Mouse (Mus musculus) ES-E14 (cell line): ENCODE data around the gene Snrk. TPM values are rescaled to one million over a fixed set of nuclear protein-coding genes. Genes with fewer than 3 reads are reported as not detected.

Experiments
- DNase-seq: peaks from one replicate; pipeline ENCODE4 v3.0.0-alpha.2; 2013; ENCODE audit warnings: low read depth, low spot score
- H3K27ac ChIP-seq: 2 replicates; pipeline ENCODE4 v1.5.1; 2012; ENCODE audit warnings: low read depth, mild to moderate bottlenecking, low read length, moderate library complexity, mixed read lengths; ENCODE audit not compliant: poor library complexity, insufficient read depth, severe bottlenecking
- H3K36me3 ChIP-seq: 2 replicates; pipeline ENCODE4 v1.6.1; 2012; ENCODE audit warnings: mild to moderate bottlenecking, low read length, moderate library complexity, mixed read lengths; ENCODE audit not compliant: control insufficient read depth, poor library complexity, insufficient read depth, severe bottlenecking
- H3K4me1 ChIP-seq, 2 experiments: fragments of 150-350 bp in 1 of 2; sonication (generic) in 1 of 2; 2 replicates each; pipeline ENCODE4 v1.6.1; 2012; ENCODE audit warnings: low read length in 2 of 2, mild to moderate bottlenecking in 1 of 2, mixed read lengths in 1 of 2; ENCODE audit not compliant: control insufficient read depth in 2 of 2, insufficient read depth in 2 of 2, poor library complexity in 1 of 2
- H3K4me3 ChIP-seq, 2 experiments: fragments of 150-350 bp in 1 of 2; sonication (generic) in 1 of 2; 2 replicates each; pipeline ENCODE4 v1.5.1; 2012; ENCODE audit warnings: low read length in 2 of 2, low read depth in 1 of 2, mild to moderate bottlenecking in 1 of 2, mixed read lengths in 1 of 2; ENCODE audit not compliant: insufficient read depth in 1 of 2, poor library complexity in 1 of 2, severe bottlenecking in 1 of 2
- H3K9ac ChIP-seq: 2 replicates; pipeline ENCODE4 v1.6.1; 2012; ENCODE audit warnings: low read depth, mild to moderate bottlenecking, low read length, mixed read lengths; ENCODE audit not compliant: poor library complexity, insufficient read depth, severe bottlenecking
- H3K9me3 ChIP-seq: fragments of 150-350 bp; sonication (generic); 2 replicates; pipeline ENCODE4 v1.6.1; 2012; ENCODE audit warnings: low read depth, mild to moderate bottlenecking, low read length; ENCODE audit not compliant: control insufficient read depth, insufficient read depth
- CHD2 ChIP-seq: IDR thresholded peaks from 2 replicates; pipeline ENCODE4 v1.6.1; 2014; ENCODE audit warnings: mild to moderate bottlenecking, low read depth, low read length, inconsistent platforms
- HCFC1 ChIP-seq: IDR thresholded peaks from 2 replicates; pipeline ENCODE4 v1.6.1; 2012; ENCODE audit warnings: low read length, inconsistent platforms, borderline replicate concordance; ENCODE audit not compliant: insufficient read depth
- MAFK ChIP-seq: IDR thresholded peaks from 2 replicates; pipeline ENCODE4 v1.6.1; 2014; ENCODE audit warnings: mild to moderate bottlenecking, low read depth, low read length, inconsistent platforms; ENCODE audit not compliant: insufficient read depth
- ZC3H11A ChIP-seq: IDR thresholded peaks from 2 replicates; pipeline ENCODE4 v1.6.1; 2012; ENCODE audit warnings: low read depth, mild to moderate bottlenecking, inconsistent platforms, low read length, borderline replicate concordance
- ZNF384 ChIP-seq: IDR thresholded peaks from 2 replicates; pipeline ENCODE4 v1.6.1; 2012; ENCODE audit warnings: low read depth, low read length, inconsistent platforms
- in situ Hi-C, 2 experiments: fragments of 600-800 bp; cut with MboI; formaldehyde crosslinking; loops; one replicate each; pipeline ENCODE4 v1.15.1; 2025; ENCODE audit warnings: low sequenced_read_pairs in 2 of 2, inconsistent platforms in 1 of 2; ENCODE audit not compliant: unreplicated experiment in 2 of 2
- total RNA-seq: library from RNA; depleted of rRNA; stranded (reverse); fragments of 300-350 nt; gene quantifications from 2 replicates; pipeline ENCODE4 v1.2.3, GENCODE M21; 2012

The Snrk gene
- total RNA-seq, 1 experiment = 10.0 TPM

DNA sequence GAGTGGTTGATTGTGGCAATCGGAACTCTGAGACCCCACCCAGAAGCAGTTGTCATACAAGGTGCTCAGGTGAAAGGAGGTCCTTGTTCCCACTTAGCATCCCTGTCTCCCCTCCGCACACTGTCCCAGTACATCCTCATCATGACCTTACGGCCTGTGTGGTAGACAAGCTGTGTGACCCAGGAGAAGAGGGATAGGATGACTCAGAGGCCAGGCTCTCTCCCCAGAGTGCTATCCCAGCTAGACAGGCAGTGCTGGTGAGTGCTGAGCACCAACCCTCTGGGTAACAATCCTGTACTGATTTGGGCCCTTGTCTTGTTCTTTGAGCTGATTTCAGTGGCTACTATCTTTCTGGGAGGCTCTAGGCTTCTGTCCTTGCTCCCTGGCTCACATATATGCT lies 81.6 kb downstream of the Snrk start:
- in situ Hi-C loops = no loop called here
- H3K4me1 ChIP-seq = peaks cover 0 to 11% of the 10 kb centered on the region in 2 experiments; a peak in 1 of 4 replicates
- H3K27ac ChIP-seq = no peak overlapping the region
- no peak for TF ChIP-seq ZC3H11A
- TF ChIP-seq CHD2 = no peak
- no peak for TF ChIP-seq MAFK
- no peak for TF ChIP-seq HCFC1
- TF ChIP-seq ZNF384 = no peak
- H3K4me3 ChIP-seq = no peak overlapping the region
- H3K9ac ChIP-seq = no peak overlapping the region
- DNase-seq = no peak
- H3K9me3 ChIP-seq = no peaks in the 10 kb centered on the region
- H3K36me3 ChIP-seq = no peaks in the 10 kb centered on the region

DNA sequence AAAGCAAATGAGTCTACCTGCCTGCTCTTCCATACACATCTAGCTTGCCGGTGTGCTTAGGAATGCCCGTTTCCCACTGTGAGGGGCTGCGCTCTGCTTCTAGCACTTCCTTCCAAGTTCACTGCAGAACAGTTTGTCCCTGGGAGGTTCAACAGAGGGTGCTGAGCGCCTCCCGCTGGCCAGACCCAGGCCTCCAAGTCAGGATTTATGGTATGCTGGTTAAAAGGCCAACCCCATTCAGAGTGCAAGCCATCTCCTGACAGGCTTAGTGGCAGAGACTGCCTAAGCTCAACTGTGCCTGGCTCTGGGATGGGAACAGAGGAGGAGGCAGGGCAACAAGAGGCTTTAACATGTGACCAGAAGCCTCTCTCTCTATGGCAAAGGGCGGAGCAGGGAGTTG lies 82.2 kb downstream of the Snrk start:
- H3K36me3 ChIP-seq = no peaks in the 10 kb centered on the region
- no peak overlapping the region for H3K9ac ChIP-seq
- H3K9me3 ChIP-seq = no peaks in the 10 kb centered on the region
- H3K4me3 ChIP-seq = no peak overlapping the region
- H3K27ac ChIP-seq = no peak overlapping the region
- TF ChIP-seq ZNF384 (no peak), CHD2 (no peak), MAFK (no peak), ZC3H11A (no peak), HCFC1 (no peak)
- in situ Hi-C loops = no loop called here
- peaks cover 0 to 11% of the 10 kb centered on the region in 2 experiments; a peak in 1 of 4 replicates for H3K4me1 ChIP-seq
- DNase-seq = peak; percentile 62

DNA sequence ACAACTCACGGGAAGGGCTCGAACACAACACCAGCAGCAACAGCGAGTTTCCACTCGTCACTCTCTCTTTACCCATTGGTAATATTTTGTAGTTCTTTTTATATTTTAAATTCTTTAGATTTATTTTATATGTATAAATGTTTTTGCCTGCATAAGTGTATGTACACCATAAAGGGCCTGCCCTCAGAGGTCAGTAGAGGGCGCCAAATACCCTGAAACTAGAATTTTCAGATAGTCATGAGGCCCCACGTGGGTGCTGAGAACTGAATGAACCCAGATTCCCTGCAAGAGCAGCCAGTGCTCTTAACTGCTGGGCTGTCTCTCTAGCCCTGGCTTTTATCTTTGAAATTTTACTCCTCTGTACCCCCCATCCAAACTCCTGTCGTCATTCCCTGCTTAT lies 87.4 kb downstream of the Snrk start:
- TF ChIP-seq ZC3H11A = no peak
- TF ChIP-seq MAFK = no peak
- no peak for TF ChIP-seq HCFC1
- TF ChIP-seq ZNF384 = no peak
- TF ChIP-seq CHD2 = no peak

DNA sequence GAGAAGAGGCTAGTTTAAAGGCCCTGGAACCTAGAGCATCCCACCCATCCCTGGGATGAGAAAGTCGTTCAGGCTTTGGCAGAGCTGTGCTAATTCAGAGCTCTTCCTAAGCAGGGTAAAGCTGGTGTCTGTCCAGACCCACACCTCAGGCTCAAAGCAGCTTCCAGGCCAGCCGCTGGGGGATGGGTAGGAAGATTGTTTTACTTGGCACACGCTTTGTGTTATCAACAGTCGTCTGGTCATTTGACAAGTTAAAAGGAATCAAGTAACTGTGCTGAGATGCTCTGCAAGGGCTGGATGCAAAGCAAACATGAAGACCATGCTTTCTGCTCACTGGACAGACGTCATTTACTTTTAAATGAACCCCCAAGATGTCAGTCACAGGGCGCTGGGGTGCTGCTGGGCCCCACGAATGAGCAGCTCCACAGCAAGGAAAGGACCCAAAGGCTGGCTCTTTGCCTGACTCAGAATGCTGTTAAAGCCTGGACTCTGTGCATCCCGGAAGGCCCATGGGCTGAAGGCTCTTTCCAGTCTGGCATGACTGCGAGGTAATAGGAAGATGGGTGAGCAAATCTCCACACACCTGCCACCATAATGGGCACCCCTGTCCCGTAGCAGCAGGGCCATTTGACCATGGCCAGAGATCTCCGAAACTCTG lies 88.6 kb downstream of the Snrk start:
- no peaks in the 10 kb centered on the region for H3K4me1 ChIP-seq
- TF ChIP-seq ZNF384 (no peak), CHD2 (no peak), ZC3H11A (no peak), HCFC1 (no peak), MAFK (no peak)
- DNase-seq = no peak
- no peak overlapping the region for H3K27ac ChIP-seq
- no peaks in the 10 kb centered on the region for H3K36me3 ChIP-seq
- H3K9me3 ChIP-seq = no peaks in the 10 kb centered on the region
- H3K4me3 ChIP-seq = no peak overlapping the region
- H3K9ac ChIP-seq = no peak overlapping the region
- in situ Hi-C loops = no loop called here

More for the DNA sequence above, 87.4 kb downstream of the Snrk start:
- Histone ChIP-seq H3K4me3 (no peak overlapping the region), H3K9me3 (no peaks in the 10 kb centered on the region), H3K36me3 (no peaks in the 10 kb centered on the region), H3K4me1 (peaks cover 0 to 6% of the 10 kb centered on the region in 2 experiments; a peak in 1 of 4 replicates), H3K27ac (no peak overlapping the region), H3K9ac (no peak overlapping the region)
- peak; percentile 59 for DNase-seq
- in situ Hi-C loops = no loop called here

DNA sequence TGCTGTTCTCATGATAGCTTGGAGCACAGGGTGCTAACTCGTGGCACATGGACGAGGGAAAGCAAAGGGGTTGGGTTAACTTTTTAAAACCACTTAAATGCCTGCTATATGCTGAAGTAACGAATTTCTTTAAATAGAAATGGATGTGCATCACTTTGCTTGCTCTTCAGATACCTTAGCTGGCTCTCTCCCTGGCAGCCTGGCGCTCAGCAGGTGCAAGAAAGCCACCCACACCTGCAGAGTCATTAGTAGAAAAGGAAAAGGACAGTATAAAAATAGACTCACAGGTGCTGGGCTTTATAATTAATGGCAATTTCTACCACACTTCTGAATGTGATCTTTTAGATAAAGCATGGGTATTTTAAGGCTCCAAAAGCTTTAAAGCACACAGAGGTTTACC lies 91.2 kb downstream of the Snrk start:
- Histone ChIP-seq H3K4me1 (no peaks in the 10 kb centered on the region), H3K9me3 (no peaks in the 10 kb centered on the region), H3K4me3 (no peak overlapping the region), H3K9ac (no peak overlapping the region), H3K36me3 (no peaks in the 10 kb centered on the region), H3K27ac (no peak overlapping the region)
- no peak for DNase-seq
- TF ChIP-seq MAFK (no peak), CHD2 (no peak), HCFC1 (no peak), ZNF384 (no peak), ZC3H11A (no peak)
- in situ Hi-C loops = no loop called here
